Mouse (Mus musculus) gastrocnemius, postnatal 36 days (tissue): ENCODE measurements around the gene Mcm9. TPM values are rescaled to one million over a fixed set of nuclear protein-coding genes. Genes with fewer than 3 reads are reported as not detected.

Experiments used
- DNase-seq, 2 experiments: peaks; one replicate each; pipeline ENCODE4 v3.0.0; 2022
- intact Hi-C: fragments of 180-260 bp; cut with DNase I; formaldehyde crosslinking; loops from one replicate; pipeline ENCODE4 v1.15.1; 2025
- total RNA-seq, 2 experiments: library from RNA; stranded (reverse); gene quantifications; 2 replicates each; pipeline ENCODE4 v1.2.3; 2021

The Mcm9 gene
- total RNA-seq, 2 experiments from 2014 or later: 0.81 to 1.2 TPM

DNA sequence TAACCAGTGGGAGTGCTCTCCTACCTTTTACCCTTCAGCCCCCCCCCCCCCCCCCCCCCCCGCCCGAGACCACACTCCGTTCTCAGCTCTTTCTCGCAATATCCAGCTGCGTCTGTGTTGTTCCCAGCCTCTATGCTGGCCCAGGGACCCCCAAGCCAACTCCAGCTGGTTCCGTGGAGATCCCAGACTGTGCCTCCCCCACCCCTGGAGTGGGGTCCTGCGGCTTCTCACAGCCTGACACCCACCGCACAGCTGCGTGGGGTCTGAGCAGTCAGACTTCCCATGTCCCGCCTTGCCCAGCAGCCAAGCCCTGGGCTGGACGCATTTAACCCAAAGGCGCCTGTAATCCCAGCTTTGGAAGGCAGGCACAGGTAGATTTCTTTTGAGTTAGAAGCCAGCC lies 49.2 kb downstream of the Mcm9 start:
- intact Hi-C loops: no loop called here
- DNase-seq: no peak

DNA sequence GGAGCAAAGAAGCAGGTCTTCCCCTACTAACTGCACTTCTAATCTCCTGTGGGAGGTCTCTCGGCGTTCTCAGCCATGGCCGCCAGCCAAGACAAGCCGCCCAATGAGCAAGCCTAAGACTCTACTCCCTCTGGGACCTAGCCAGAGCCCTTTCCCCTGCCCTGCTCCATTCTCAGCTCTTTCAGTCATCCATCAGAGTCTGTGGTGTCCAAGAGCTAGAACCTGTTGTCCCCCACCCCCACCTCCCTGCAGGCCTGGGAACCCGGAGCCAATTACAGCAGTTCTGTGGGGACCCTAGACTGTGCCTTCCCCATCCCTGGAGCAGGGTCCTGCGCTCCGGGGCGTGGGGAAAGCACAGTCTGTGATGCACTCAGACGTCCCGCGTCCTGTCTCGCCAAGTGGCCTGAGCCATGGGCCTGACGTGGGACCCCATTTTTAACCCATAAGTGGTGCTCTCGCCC lies 49.6 kb downstream of the Mcm9 start:
- intact Hi-C loops: no loop called here
- peak; percentile 27 to 31 for DNase-seq

DNA sequence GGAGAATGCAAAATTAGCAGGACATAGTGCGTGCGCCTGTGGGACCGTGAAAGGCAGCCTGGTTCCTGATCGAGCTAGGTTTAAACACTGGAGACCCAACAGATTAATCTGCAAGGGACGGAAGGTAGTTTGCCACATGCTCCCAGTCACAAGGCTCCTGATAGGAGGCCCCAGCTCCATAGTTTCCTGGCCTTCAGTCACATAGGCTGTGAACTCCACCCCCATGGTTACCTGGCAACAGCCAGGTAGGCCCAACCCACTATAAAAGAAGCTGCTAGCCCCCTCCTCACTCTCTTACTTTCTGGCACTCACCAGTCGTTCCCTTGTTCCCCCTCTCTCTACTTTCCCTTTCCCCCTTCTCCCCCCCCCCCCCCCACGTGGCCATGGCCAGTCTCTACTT lies 50.1 kb downstream of the Mcm9 start:
- intact Hi-C loops: no loop called here
- DNase-seq: no peak

DNA sequence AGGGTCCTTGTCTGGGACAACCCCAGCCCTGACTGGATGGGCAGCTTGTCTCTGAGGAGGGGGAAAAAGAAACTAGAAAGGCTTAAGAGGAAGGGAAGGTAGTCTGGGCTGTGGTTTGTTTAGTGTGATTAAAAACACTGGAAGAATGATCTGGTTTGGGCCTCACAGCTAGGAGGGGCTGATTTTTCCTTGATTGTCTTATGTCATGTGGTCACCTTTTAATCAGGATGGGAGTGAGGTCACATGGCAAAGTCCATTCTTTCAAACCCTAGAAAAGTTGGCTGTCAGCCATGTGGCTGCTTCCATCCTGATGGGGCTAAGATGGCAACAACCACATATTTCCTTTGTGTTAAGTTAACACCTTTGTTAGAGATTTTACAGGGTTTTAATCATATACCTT lies 61.7 kb downstream of the Mcm9 start:
- intact Hi-C loops: no loop called here
- DNase-seq: no peak

DNA sequence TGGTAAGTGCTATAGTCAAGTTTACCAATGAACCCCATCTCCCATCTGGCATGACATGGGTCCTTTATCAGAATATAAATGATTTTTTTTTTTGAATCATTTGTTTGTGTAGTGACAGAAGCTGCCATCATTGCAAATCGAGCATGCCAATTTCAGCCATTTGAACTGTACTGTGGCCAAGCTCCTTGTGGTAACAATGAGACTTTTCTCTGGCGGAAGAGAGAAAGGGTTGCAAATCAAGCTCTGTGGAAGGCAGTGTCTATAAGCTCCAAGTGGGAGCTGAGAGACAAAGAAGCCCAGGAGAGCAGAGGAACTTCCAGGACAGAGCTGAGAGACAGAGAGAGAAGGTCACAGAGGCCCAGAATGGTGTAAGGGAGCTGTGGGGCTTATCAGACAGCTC lies 64.7 kb downstream of the Mcm9 start:
- intact Hi-C loops: no loop called here
- DNase-seq: no peak

DNA sequence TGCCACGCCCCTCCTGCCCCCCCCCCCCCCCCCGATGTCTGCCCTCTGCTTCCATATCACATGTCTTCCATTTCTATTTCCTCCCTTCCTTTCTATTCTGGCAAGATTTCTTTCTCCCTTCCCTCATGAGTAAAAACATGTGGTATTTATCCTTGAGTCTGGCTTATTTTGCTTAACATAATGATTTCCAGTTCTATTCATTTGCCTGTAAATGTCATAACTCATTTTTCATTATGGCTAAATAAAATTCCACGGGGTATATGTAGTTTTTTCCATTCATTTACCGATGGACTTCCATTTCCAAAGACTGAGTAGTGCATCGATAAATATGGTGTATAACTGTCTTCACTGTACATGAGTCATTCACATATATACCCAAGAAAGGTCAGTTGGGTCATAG lies 68.2 kb downstream of the Mcm9 start:
- intact Hi-C loops: no loop called here
- DNase-seq: no peak

DNA sequence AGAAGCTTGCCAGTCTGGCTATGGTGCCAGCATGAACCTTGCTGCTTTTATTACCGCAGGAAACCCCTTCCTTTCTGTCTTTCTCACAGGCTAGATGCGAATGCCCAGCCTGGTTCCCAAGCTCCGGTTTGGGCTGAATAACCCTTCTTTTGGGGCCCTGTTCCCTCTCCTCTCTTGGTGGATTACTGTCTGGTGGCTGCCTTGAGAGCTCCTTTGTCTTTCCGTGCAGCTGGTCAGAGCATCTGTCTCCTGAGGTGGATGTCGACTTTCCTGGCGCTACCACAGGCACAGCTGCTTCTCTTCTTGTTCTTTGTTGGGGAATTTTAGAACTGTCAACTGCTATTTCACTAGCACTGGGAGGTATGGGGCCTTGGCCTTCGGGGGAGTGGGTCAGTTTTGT lies 92.6 kb downstream of the Mcm9 start:
- intact Hi-C loops: no loop called here
- no peak for DNase-seq

DNA sequence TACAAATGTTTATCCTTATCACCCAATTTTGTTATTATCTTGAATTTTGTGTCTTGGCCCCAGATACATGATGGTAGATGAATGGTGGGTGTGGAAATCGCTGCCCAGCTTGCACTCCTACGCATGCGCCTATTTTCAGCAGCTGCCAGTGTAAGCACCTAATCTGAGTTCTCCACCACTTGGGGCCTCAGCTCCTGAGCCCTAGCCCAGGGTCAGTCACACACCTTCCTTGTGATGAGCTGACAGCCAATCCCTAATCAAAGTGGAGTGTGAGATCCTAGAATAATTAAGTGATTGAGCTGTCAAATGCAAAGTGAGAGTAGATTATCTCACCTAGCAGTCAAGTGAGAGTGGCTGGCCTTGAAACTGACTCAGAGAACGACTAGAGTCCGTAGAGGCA lies 97.9 kb downstream of the Mcm9 start:
- intact Hi-C loops: no loop called here
- no peak for DNase-seq

DNA sequence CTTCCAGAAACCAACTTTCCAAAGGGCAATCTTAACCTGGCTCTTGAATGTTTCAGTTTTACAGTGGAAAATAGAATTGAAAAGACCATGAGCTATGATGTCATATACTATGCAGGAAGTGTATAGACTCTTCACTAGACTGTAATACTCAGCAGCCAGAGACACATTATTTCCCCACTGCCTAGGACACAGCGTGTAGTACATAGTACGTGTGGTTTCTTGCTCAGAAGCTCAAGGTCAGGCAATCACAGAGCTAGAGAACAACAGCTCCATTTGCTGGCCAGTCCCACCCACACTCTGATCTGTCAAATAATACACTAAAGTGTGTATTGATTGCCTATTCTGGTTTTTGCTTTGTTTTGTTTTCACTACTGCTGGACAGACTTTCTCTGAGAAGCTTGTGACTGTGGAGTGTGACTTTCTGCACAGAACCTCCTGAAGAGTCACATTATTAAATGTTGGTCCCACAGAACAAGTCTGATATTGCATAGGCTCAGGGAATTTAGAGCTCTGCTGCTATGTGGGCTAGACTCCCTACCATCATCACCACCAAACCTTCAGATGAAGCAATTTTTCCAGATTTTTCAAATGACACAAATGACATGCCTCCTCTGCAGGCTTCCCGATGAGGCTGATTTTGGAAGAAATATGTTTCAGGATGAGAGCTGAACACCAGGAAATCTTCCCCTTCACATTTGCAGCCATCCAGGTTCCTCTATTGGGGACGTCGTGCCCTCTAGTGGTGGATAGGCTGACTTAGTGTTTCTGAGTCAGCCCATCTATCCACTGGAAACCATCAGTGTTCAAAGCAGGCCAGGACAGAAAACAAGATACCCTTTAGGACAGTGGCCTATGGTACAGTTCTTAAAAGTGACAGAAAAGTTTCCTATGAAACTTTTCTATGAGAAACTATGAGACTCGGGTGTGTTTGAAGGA lies 102.1 kb downstream of the Mcm9 start:
- peak; percentile 24 to 53 for DNase-seq
- intact Hi-C loops: loop anchor here (5.0 kb wide), 2 partner anchors 181 to 411 kb away; no protein-coding TSS in a partner anchor

DNA sequence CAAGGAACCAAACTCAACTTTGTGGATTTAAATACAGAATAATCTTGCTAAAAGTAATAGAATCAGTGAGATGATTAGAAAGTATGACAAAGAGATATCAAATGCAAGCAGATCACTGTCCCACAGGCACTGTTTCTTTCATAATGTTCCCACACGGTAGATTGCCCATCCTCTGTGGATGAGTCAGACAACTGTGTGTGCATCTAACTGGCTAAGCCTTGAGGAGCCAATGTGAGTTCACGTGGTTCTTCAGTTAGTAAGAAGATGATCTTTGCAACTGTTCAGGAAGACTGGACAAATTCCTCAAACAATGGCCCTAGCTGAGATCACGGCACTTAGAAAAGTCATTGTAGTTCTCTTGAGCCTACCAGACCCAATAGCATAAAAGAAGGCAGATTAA lies 102.9 kb downstream of the Mcm9 start:
- intact Hi-C loops: loop anchor here (5.0 kb wide), 2 partner anchors 180 to 410 kb away; no protein-coding TSS in a partner anchor
- DNase-seq: no peak

DNA sequence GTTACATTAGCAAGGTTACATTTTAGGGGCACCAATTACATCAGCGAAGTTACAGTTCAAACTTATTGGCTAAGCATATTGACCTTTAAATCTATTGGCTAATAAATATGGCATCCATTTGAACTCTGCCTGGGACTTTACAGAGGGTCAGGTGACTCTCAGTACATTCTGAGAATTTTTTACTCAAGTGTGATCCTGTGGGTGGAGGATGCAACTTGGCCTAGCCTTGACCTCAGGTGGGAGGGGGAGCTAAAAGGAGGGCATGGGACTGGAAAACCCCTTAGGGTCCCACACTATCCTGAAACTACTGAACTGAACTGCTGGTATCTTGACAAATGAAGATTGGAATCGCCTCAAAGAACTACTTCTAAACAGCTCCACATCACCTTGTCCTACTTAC lies 103.9 kb downstream of the Mcm9 start:
- no peak for DNase-seq
- intact Hi-C loops: loop anchor here (5.0 kb wide), 2 partner anchors 179 to 409 kb away; no protein-coding TSS in a partner anchor

DNA sequence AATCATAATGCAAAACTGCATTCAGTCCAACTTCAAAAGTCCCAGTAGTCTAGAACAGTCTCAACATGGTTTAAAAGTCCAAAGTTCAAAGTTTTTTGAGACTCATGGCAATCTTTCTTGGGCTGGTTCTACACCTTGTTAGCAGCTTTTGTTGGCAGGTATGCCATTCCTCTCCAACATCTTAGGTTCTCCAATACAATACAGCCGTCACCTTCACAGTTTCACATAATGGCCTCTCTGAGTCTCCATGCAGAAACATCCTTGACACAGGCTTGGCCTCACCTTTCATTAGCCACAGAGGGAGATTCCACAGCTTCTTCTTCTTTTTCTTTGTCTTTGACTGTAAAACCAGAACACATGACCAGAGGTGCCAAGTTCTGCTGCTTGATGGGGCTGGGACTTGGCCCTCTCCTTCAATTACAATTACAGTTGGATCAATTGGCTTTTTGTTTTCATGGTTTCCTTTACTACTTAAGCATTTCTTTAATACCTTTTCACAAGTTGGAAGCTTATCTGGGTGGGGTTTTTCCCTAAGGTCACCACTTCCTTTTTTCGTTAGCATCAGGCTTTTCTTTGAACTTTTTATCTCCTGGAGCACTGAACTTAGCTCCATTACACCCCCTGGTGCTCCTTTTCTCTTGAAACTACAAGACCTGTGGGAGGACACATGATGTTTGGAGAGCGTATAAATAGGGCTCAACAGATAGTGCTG lies 104.8 kb downstream of the Mcm9 start:
- DNase-seq: no peak
- intact Hi-C loops: loop anchor here (5.0 kb wide), 2 partner anchors 178 to 408 kb away; no protein-coding TSS in a partner anchor

DNA sequence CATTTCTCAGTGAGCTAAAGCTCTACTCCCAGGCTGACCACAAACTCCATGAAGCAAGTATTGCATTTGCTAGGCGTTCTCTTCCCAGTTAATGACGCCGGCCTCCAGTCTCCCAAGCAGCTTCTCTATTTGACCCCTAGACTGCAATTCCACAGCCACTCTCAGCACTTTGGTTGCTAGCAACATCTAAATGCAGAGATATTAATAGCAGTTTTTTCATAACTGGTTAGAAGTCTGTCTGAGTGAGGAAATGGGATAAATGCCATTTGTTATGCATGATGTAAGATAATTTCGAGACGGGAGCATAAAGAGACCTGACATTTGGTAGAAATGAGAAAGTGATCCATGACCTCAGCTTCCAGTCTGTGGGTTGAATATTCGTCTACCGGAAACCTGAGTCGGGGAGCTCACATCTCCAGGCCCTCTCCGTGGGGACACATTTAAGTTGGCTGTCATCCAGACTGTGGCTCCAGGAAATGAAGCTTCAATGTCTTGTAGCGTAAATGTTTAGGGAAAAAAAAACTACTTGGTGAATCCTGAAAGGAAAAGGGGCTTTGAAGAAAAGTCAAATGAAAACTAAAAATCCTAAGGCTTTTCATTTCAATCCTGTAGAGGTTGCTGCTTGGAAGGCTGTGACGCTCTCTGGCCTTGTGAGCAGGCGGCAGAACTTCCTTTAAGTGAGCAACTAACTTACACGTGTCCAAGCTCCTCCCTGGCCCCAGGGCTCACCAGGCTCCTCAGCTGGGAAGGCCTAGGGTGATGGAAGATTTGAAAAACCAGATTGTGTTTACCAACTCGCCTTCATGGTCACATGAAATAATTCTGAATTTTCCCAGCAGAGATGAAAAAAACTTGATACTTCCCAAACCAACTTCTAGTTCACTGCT lies 110.9 kb downstream of the Mcm9 start:
- DNase-seq: no peak
- intact Hi-C loops: no loop called here

DNA sequence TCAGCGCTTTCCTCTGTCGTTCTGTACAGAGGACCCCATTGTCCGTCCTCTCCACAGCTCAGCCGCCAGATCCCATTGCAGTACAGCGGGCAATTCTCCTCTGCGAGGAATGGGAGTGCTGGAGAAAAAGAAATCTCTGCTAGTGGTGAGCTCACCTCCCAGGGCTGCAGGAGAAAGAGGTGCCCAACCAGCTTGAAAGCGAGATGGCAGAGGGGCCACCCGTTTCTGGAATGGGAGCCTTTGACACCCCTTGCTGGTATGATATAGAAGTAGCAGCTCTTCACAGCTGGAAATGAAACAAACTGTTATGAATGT lies 111.7 kb downstream of the Mcm9 start:
- intact Hi-C loops: no loop called here
- no peak for DNase-seq

DNA sequence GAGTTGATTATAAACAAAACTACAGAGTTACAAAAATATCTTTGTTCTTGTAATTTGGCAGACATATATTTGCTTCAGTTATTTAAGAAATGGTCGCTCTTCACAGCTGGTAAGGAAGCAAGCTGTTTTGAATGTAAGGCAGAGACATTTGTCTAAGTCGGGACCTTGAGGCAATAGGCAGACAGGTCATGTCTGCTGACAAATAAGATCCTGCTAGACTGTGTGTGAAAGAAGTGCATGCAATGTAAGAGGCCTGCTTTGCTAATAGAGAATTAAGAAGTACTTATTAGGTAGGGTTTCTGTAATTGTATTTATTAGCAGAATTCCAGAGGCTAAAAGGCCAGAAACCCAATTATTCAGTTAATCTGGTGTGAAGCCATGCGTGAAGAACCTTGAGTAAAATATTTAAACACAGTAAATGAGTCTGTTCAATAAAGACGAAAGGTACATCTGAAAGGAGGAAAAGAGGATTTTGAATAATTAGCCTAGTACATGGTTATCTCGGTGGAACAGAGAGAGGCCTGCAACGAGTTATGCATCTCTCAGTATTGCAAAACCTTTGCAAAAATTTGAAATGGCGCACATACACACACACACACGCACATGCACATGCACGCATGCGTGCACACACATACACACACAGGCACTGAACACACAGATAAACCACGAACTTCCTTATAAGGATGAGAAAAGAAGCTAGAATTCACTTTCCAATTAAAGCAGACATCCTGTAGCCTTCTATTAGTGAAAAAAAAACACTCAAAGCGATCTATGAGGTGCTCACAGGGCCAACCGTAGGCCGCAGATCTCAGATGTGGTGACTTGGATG lies 112.3 kb downstream of the Mcm9 start:
- intact Hi-C loops: no loop called here
- no peak for DNase-seq

DNA sequence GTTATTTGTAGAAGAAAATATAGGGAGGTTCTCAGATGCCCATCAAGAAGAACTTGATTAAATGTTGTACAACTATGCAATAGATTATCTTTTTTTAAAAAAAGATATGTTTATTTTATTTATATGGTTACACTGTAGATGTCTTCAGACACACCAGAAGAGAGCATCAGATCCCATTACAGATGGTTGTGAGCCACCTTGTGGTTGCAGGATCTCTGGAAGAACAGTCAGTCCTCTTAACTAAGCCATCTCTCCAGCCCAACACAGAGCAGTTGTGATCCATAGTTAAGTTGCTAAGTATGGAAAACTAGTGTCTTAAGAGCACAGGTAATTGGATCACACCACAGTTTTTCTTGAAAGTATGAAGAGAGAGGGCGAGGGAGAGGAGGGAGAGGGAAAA lies 117.7 kb downstream of the Mcm9 start:
- DNase-seq: no peak
- intact Hi-C loops: no loop called here

DNA sequence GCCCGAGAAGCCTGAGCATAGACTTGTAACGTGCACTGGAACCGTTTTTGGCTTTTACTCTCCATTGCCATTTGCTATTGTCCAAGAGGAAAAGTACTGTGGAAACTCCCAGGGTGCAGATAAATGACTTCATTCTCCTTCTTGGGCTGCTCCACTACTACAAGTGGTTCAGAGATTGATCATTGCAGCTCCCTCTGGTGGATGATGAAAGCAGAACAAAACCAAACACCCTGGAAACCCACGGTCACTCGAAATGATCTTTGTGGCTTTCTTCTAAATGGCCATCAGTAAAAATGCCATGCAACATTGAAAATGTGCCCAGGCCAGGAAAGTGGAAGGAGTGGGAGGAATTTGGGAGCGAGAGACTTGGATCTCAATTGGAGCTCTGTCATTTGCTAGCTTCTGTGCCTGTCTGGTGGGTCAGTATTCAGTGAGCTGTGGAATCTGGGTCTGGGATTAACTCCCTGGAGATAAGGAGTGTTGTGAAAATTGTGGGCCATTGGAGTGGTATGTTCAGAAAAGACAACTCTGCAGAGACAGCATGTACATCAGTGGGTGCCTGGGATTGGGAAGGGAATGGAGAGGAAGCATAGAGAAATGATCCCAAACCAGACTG lies 121.0 kb downstream of the Mcm9 start:
- intact Hi-C loops: loop anchor here (2.0 kb wide), 1 partner anchor 160 kb away; no protein-coding TSS in a partner anchor
- DNase-seq: peak in 1 of 2 experiments; percentile 35

DNA sequence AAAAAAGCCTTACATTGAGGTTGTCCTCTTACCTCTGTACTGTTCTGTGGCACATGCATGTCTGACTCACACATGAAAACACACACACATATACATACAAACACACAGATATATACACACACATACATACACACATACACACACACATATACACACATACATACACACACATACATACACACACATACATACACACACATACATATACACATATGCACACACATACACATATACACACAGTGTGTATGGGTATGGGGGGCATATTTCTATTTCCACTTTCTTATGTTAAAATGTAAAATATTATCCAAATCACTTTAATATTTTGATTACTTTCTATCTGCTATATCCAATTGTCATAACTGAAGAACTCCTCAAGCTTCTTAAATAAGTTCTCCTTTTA lies 121.6 kb downstream of the Mcm9 start:
- intact Hi-C loops: loop anchor here (2.0 kb wide), 1 partner anchor 160 kb away; no protein-coding TSS in a partner anchor

DNA sequence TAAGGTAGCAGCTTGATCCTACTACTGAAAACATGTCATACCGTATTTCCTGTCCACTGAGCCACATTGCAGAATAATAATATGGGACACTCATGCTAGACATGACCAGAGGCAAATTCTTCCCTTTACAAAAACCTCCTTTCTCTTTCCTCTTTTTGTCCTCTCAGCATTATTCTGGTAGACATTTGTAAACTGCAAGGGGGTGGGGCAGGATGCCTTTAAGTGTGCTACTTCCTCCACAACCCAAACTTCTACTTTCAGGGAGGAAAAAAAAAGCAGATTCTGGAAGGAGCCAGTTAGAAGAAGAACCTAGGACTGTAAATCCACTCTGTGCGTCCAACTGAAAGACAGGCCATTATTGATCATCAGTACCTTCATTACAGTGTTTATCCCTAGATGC lies 124.7 kb downstream of the Mcm9 start:
- intact Hi-C loops: no loop called here
- DNase-seq: no peak

More for the DNA sequence above, 121.6 kb downstream of the Mcm9 start:
- no peak for DNase-seq
